Mouse (Mus musculus) small intestine, adult 2 months (tissue): ENCODE data around the gene Bmp5.

ENCODE experiments used
- CTCF ChIP-seq: fragments of 200-500 bp; IDR thresholded peaks from 2 replicates; pipeline ENCODE4 v1.5.1; 2012; ENCODE audit warnings: low read depth, mild to moderate bottlenecking, control low read depth, inconsistent platforms, low read length, moderate library complexity, mixed read lengths; ENCODE audit not compliant: insufficient replicate concordance, insufficient read length; ENCODE audit errors: extremely low read depth
- POLR2A ChIP-seq: fragments of 200-500 bp; IDR thresholded peaks from 2 replicates; pipeline ENCODE4 v1.6.1; 2012; ENCODE audit warnings: low read depth, mild to moderate bottlenecking, control low read depth, inconsistent platforms, low read length, moderate library complexity

GRCm38 (mm10) chr9:75840841-75841240 lies 65.7 kb downstream of the Bmp5 start:
- no peak for TF ChIP-seq CTCF
- TF ChIP-seq POLR2A, result no peak
